Mouse (Mus musculus) layer of hippocampus, adult 18-20 months (tissue): ENCODE results near the gene Aqp3. TPM values are rescaled to one million over a fixed set of nuclear protein-coding genes. Genes with fewer than 3 reads are reported as not detected.

Source experiments
- DNase-seq, 2 experiments: peaks; one replicate each; pipeline ENCODE4 v3.0.0; 2022; ENCODE audit warnings: low spot score in 2 of 2
- long read RNA-seq: library from polyadenylated mRNA; stranded (forward); transcript quantifications from one replicate; pipeline ENCODE4 v2.0.0, GENCODE M21; 2021
- total RNA-seq, 2 experiments: library from RNA; stranded (reverse); gene quantifications; 2 replicates each; pipeline ENCODE4 v1.2.3; 2021

Aqp3 gene
- total RNA-seq: not detected
- long read RNA-seq: 0 reads

- no peak for DNase-seq
These were observed at the start of gene Aqp3 for GRCm38 (mm10) chr4:41097871-41098576. TSS of gene Aqp3 (minus strand) at chr4:41098183.

- DNase-seq: no peak
These were observed 44.6 kb upstream of the Aqp3 start for GRCm38 (mm10) chr4:41142601-41143000.

GRCm38 (mm10) chr4:41140174-41140875 lies 42.3 kb upstream of the Aqp3 start:
- no peak for DNase-seq

- no peak for DNase-seq
These were observed 38.8 kb upstream of the Aqp3 start for GRCm38 (mm10) chr4:41136811-41137210.

GRCm38 (mm10) chr4:41136454-41136805 lies 38.4 kb upstream of the Aqp3 start:
- peak in 1 of 2 experiments; percentile 16 for DNase-seq

GRCm38 (mm10) chr4:41135711-41136453 lies 37.9 kb upstream of the Aqp3 start, which contains the start of gene Ube2r2:
TSS of gene Ube2r2 (plus strand) at chr4:41135743.
- peak in 1 of 2 experiments; percentile 31 for DNase-seq

GRCm38 (mm10) chr4:41134935-41135710 lies 37.1 kb upstream of the Aqp3 start:
- DNase-seq: peak; percentile 48 to 72

GRCm38 (mm10) chr4:41133529-41134291 lies 35.7 kb upstream of the Aqp3 start:
- DNase-seq: no peak

GRCm38 (mm10) chr4:41132471-41132870 lies 34.5 kb upstream of the Aqp3 start:
- no peak for DNase-seq

- DNase-seq: no peak
These were observed 31.9 kb upstream of the Aqp3 start for GRCm38 (mm10) chr4:41129836-41130235.

GRCm38 (mm10) chr4:41129406-41129805 lies 31.4 kb upstream of the Aqp3 start:
- DNase-seq: peak in 1 of 2 experiments; percentile 44

GRCm38 (mm10) chr4:41124180-41124951 lies 26.4 kb upstream of the Aqp3 start, which contains the start of gene Nol6:
TSS of gene Nol6 (minus strand) at chr4:41124455.
- DNase-seq: peak; percentile 99

GRCm38 (mm10) chr4:41118706-41119292 lies 20.8 kb upstream of the Aqp3 start:
- DNase-seq: peak in 1 of 2 experiments; percentile 58

- DNase-seq: no peak
These were observed 18.8 kb upstream of the Aqp3 start for GRCm38 (mm10) chr4:41116817-41117216.

GRCm38 (mm10) chr4:41115793-41116192 lies 17.8 kb upstream of the Aqp3 start:
- DNase-seq: no peak

GRCm38 (mm10) chr4:41115074-41115473 lies 17.1 kb upstream of the Aqp3 start:
- no peak for DNase-seq

- no peak for DNase-seq
These were observed 16.5 kb upstream of the Aqp3 start for GRCm38 (mm10) chr4:41114358-41115070.

GRCm38 (mm10) chr4:41108717-41109425 lies 10.9 kb upstream of the Aqp3 start:
- no peak for DNase-seq
